ENCODE assay signal across 12 mouse cellular contexts in genomic region chr3:101598231-101598905, GRCm38 (mm10). TPM values are rescaled to one million over a fixed set of nuclear protein-coding genes. Genes with fewer than 3 reads are reported as not detected.
DNase-seq lines count a peak whose midpoint lies in the region; ATAC-seq and TF ChIP-seq lines count a peak whose summit lies in the region.
"Had no signal": no experiment of that assay in that cellular context is flagged by ENCODE, and none has a peak within 500 bp of the region (broad histone marks: within the 10 kb centered on the region; RNA-seq: fewer than 3 reads in every experiment).

No protein-coding gene starts in this region.

- H3K27ac ChIP-seq in hindbrain, embryonic 13.5 days, result 0 out of 2 replicates have a peak overlapping the region, but pooled peaks have one; percentile 23
- H3K27ac ChIP-seq in hindbrain, embryonic 10.5 days, result no peak overlapping the region
- peak overlapping the region; percentile 61; the same call in 1 of the 2 replicates for H3K27ac ChIP-seq in lung, embryonic 14.5 days (ENCODE audit: low read depth)
- no peak overlapping the region for H3K27ac ChIP-seq in forebrain, postnatal 0 days (ENCODE audit: low read depth, low read length)
- H3K27ac ChIP-seq in stomach, postnatal 0 days (replicated peaks), result peak overlapping the region; percentile 45

- DNase-seq in hindbrain, embryonic 10.5 days (ENCODE audit: low spot score), result no peak
- no peak for DNase-seq in lung, embryonic 14.5 days
- DNase-seq in lung, postnatal 4 days, result no peak
- peak; percentile 23 for DNase-seq in forebrain, postnatal 0 days
- no peak for DNase-seq in stomach, postnatal 0 days (ENCODE audit: low spot score)
- no peak for DNase-seq in thymus, postnatal 14 days
- DNase-seq: adrenal gland, postnatal 25 days; thymus, postnatal 25 days had no signal

- WGBS in hindbrain, embryonic 13.5 days, result 81% methylated on average over 4 of the region's 4 CpGs
- 64% methylated on average over 4 of the region's 4 CpGs for WGBS in hindbrain, embryonic 10.5 days
- WGBS in lung, embryonic 14.5 days, result 72% methylated on average over 4 of the region's 4 CpGs
- WGBS in forebrain, postnatal 0 days, result 65% methylated on average over 4 of the region's 4 CpGs
- 77% methylated on average over 4 of the region's 4 CpGs for WGBS in stomach, postnatal 0 days

- no peak for TF ChIP-seq EP300 in stomach, postnatal 0 days (optimal IDR thresholded peaks at IDR 0.05)

- peak overlapping the region; percentile 15; the same call in 1 of the 2 replicates for H3K4me2 ChIP-seq in hindbrain, embryonic 13.5 days
- no peak overlapping the region; the same call in 1 of the 2 replicates for H3K4me2 ChIP-seq in lung, embryonic 14.5 days
- H3K4me2 ChIP-seq in forebrain, postnatal 0 days (ENCODE audit: low read depth), result no peak overlapping the region
- no peak overlapping the region for H3K4me2 ChIP-seq in stomach, postnatal 0 days (replicated peaks; ENCODE audit: low read depth)
- H3K4me2 ChIP-seq: midbrain, embryonic 11.5 days had no signal

- H3K36me3 ChIP-seq in hindbrain, embryonic 13.5 days, result peaks cover 17% of the 10 kb centered on the region
- peaks cover 30% of the 10 kb centered on the region for H3K36me3 ChIP-seq in hindbrain, embryonic 10.5 days
- H3K36me3 ChIP-seq in lung, embryonic 14.5 days (ENCODE audit: insufficient read depth), result peaks cover 21% of the 10 kb centered on the region
- peaks cover 15% of the 10 kb centered on the region for H3K36me3 ChIP-seq in forebrain, postnatal 0 days (ENCODE audit: insufficient read depth)
- peaks cover 2% of the 10 kb centered on the region; the same call in 1 of the 2 replicates for H3K36me3 ChIP-seq in stomach, postnatal 0 days (ENCODE audit: control insufficient read depth, insufficient read depth, low read length)

- H3K27me3 ChIP-seq in hindbrain, embryonic 13.5 days, result no peaks in the 10 kb centered on the region
- no peaks in the 10 kb centered on the region for H3K27me3 ChIP-seq in hindbrain, embryonic 10.5 days (ENCODE audit: insufficient read depth, poor library complexity, severe bottlenecking)
- no peaks in the 10 kb centered on the region for H3K27me3 ChIP-seq in lung, embryonic 14.5 days (ENCODE audit: insufficient read depth, low read length)
- H3K27me3 ChIP-seq in forebrain, postnatal 0 days (ENCODE audit: insufficient read depth, low read length), result no peaks in the 10 kb centered on the region
- H3K27me3 ChIP-seq in stomach, postnatal 0 days (ENCODE audit: control insufficient read depth, insufficient read depth, low read length), result no peaks in the 10 kb centered on the region

- H3K9me3 ChIP-seq in hindbrain, embryonic 13.5 days, result no peaks in the 10 kb centered on the region
- H3K9me3 ChIP-seq in hindbrain, embryonic 10.5 days, result no peaks in the 10 kb centered on the region
- H3K9me3 ChIP-seq in lung, embryonic 14.5 days (ENCODE audit: low read depth, low read length), result no peaks in the 10 kb centered on the region
- no peaks in the 10 kb centered on the region for H3K9me3 ChIP-seq in forebrain, postnatal 0 days (ENCODE audit: low read length)
- H3K9me3 ChIP-seq in stomach, postnatal 0 days (ENCODE audit: control insufficient read depth, low read length), result no peaks in the 10 kb centered on the region
- H3K9me3 ChIP-seq: G1E had no signal

- no peak overlapping the region for H3K9ac ChIP-seq in hindbrain, embryonic 13.5 days
- H3K9ac ChIP-seq in lung, embryonic 14.5 days, result no peak overlapping the region
- no peak overlapping the region for H3K9ac ChIP-seq in forebrain, postnatal 0 days
- H3K9ac ChIP-seq in stomach, postnatal 0 days (ENCODE audit: low read length), result no peak overlapping the region

- ATAC-seq in hindbrain, embryonic 13.5 days (ENCODE audit: low FRiP score), result no peak
- no peak for ATAC-seq in lung, embryonic 14.5 days (ENCODE audit: insufficient read depth)
- no peak for ATAC-seq in forebrain, postnatal 0 days
- no peak for ATAC-seq in stomach, postnatal 0 days (ENCODE audit: low FRiP score, low TSS enrichment)

- H3K4me3 ChIP-seq in hindbrain, embryonic 13.5 days, result no peak overlapping the region
- H3K4me3 ChIP-seq in hindbrain, embryonic 10.5 days, result no peak overlapping the region
- H3K4me3 ChIP-seq in lung, embryonic 14.5 days (ENCODE audit: low read depth, low read length), result no peak overlapping the region
- H3K4me3 ChIP-seq in forebrain, postnatal 0 days (ENCODE audit: low read depth, low read length), result no peak overlapping the region
- no peak overlapping the region for H3K4me3 ChIP-seq in stomach, postnatal 0 days (ENCODE audit: low read depth, low read length)
- H3K4me3 ChIP-seq: erythroblast, embryonic 14.5 days had no signal

- H3K4me1 ChIP-seq in hindbrain, embryonic 13.5 days (replicated peaks), result peaks cover 88% of the 10 kb centered on the region
- H3K4me1 ChIP-seq in hindbrain, embryonic 10.5 days (replicated peaks), result peaks cover 89% of the 10 kb centered on the region
- H3K4me1 ChIP-seq in lung, embryonic 14.5 days (ENCODE audit: insufficient read depth), result peaks cover 59% of the 10 kb centered on the region
- H3K4me1 ChIP-seq in forebrain, postnatal 0 days (ENCODE audit: insufficient read depth), result peaks cover 48% of the 10 kb centered on the region
- peaks cover 19% of the 10 kb centered on the region; the same call in 1 of the 2 replicates for H3K4me1 ChIP-seq in stomach, postnatal 0 days (replicated peaks; ENCODE audit: control insufficient read depth, insufficient read depth)

- no peak for TF ChIP-seq CTCF in lung, embryonic 14.5 days (IDR thresholded peaks at IDR 0.05; ENCODE audit: low read depth)
- TF ChIP-seq CTCF in forebrain, postnatal 0 days (IDR thresholded peaks at IDR 0.05; ENCODE audit: low read depth), result no peak
- TF ChIP-seq CTCF in stomach, postnatal 0 days (IDR thresholded peaks at IDR 0.05; ENCODE audit: low read depth), result no peak

RNA-seq across cellular contexts. Expression of gene Atp1a1, which starts 6.1 kb away (rescaled TPM):
- 44.2 and 50.4 TPM in 2 replicates for polyA plus RNA-seq in hindbrain, embryonic 13.5 days (2015; fragmentation: Nextera tagmentation; extraction: Ambion mirVana)
- polyA plus RNA-seq in hindbrain, embryonic 10.5 days (2016; fragmentation: Nextera tagmentation; extraction: Ambion mirVana), result 50.2 and 63.3 TPM in 2 replicates
- 150 and 155 TPM in 2 replicates for polyA plus RNA-seq in lung, embryonic 14.5 days (2014; fragmentation: Nextera tagmentation; extraction: Ambion mirVana)
- total RNA-seq in forebrain, postnatal 0 days (2014; rRNA removed), result 160 and 199 TPM in 2 replicates
- 50.2 and 53.7 TPM in 2 replicates for polyA plus RNA-seq in forebrain, postnatal 0 days (2015; fragmentation: Nextera tagmentation; extraction: Ambion mirVana)
- polyA plus RNA-seq in stomach, postnatal 0 days (2015; fragmentation: Nextera tagmentation; extraction: Ambion mirVana), result 132 and 138 TPM in 2 replicates

Comparison
In these comparisons a context has a peak if more than half of its experiments do, and no peak if none do; other contexts are left out.
1. H3K27ac ChIP-seq: peak in hindbrain, embryonic 13.5 days (single experiment), lung, embryonic 14.5 days (single experiment) and stomach, postnatal 0 days (single experiment); none in hindbrain, embryonic 10.5 days (single experiment) and forebrain, postnatal 0 days (single experiment).